Mouse (Mus musculus) layer of hippocampus, adult 8-10 months (tissue): ENCODE measurements around the gene Vps33b. TPM values are rescaled to one million over a fixed set of nuclear protein-coding genes. Genes with fewer than 3 reads are reported as not detected.
A peak's percentile ranks its signal among the peaks of the same experiment; 100 is the strongest.

ENCODE experiments used
- DNase-seq, 2 experiments: peaks; one replicate each; pipeline ENCODE4 v3.0.0; 2022; ENCODE audit warnings: low spot score in 2 of 2
- total RNA-seq, 4 experiments: library from RNA; stranded (reverse); gene quantifications; 2 replicates each; pipeline ENCODE4 v1.2.4; 2022

Vps33b gene
- 10 to 100 TPM; 19.8 to 27.7 (median 23.7) TPM for total RNA-seq

DNA sequence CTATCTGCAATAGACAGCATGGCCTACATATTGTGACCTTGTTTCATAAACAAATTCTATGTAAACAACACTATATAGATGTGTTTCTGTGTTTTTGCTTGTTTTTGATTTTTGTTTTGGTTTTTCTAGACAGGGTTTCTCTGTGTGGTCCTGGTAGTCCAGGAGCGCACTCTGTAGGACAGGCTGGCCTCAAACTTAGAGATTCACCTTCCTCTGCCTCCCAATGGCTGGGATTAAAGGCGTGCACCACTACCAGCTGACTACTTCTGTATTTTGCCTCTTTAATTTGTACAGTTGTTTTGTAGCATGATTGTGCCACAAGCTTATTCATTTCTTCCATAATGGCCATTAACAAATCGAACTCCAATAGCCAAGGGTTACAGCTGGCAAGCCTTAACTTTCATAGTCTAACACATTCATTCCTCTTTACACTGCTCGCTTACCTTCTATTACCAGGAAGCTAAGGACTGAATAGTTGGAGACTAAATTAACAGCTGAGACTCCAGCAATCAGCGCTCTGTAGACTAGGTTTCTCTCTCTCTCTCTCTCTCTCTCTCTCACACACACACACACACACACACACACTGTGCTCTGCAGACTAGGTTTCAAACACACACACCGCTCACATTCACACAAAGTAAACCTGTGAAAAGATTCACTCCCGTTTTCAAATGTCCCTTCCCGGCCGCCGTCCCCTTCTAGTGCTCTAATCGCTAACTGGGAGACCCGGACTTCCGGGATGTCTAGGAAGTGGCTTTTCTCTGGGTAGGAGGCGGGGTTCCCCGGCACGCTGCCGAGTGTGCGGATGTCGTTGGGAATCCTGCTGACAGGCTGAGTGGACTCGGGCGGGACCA is at the start of gene Vps33b:
Vps33b (plus strand) TSS at position 753 of the 854 bp plus-strand sequence.
- DNase-seq, result peak; percentile 93 to 97

- DNase-seq, result no peak
Measured at GRCm38 (mm10) chr7:80220237-80220797, 49.1 kb upstream of the Vps33b start.

- no peak for DNase-seq
Measured at GRCm38 (mm10) chr7:80221179-80221750, 48.2 kb upstream of the Vps33b start.

- no peak for DNase-seq
Measured at GRCm38 (mm10) chr7:80227065-80227464, 42.4 kb upstream of the Vps33b start.

DNA sequence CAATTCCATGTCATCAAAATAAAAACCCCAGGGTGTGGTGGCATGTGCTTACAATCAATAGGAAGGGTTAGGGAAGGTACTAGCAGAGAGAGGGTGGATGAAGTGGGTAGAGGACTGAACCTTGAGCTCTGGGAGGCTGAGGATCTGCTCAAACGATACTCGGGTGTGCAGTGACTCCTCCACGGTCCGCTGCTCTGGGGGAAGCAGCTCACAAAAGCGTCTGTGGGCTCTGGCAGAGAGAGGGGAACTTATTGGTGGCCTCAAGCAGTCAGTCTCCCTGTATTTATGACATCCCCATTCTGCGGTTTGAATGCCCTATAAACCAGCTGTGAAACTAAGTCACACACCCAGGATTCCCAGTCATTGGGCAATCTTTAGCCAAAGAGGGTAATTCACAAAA is 39.3 kb upstream of the Vps33b start:
- DNase-seq, result no peak

DNA sequence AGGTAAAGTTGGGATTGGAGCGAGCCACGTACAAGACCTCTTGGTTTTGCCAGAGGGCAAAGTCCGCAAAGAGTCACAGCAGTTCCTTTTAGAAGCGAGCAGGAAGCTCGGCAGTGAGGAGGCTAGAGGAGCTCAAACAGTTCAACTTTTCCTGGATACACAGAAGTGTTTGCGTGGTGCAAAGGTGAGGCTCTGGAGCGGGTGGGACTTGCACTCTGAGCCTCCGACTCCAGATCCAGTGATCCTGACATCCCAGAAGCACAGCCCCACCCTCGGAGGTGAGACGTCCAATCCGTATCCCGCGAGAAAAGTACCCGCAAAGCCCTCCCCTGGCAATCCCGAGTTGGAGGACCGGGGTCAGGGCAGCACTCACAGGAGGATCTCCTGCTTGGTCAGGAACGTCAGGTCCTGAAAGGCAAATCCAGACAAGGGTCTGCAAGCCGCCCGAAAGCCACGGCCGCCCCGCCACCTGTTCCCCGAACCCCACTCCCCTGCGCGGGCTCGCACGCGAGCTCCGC is 37.4 kb upstream of the Vps33b start:
- no peak for DNase-seq

- DNase-seq, result peak; percentile 90 to 93
Measured at GRCm38 (mm10) chr7:80232489-80233029, 36.9 kb upstream of the Vps33b start, which contains the start of the genes Cib1 and Gdpgp1. TSS of gene Cib1 (minus strand) at chr7:80232813. TSS of gene Gdpgp1 (plus strand) at chr7:80232865.

GRCm38 (mm10) chr7:80233799-80234198 is 35.6 kb upstream of the Vps33b start:
- no peak for DNase-seq

GRCm38 (mm10) chr7:80238542-80238941 is 30.9 kb upstream of the Vps33b start:
- no peak for DNase-seq

DNA sequence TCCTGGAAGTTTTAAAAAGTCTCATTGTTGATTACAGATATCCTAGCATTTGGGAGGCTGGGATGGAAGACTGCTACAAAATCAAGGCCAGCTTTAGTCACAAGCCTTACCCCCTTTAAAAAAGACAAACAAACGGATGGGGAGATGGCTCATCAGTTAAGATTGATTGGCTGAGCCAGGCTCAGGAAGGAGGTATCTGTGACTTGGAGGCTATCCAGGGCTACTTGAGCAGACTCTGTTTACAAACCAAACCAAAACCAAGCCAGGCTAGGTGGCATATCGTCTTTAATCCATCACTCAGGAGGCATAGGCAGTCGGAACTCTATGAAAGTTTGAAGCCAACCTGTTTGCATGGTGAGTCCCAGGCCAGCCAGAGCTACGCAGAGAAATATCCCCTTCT is 27.8 kb upstream of the Vps33b start:
- DNase-seq, result no peak

GRCm38 (mm10) chr7:80244851-80245250 is 24.6 kb upstream of the Vps33b start:
- DNase-seq, result no peak

DNA sequence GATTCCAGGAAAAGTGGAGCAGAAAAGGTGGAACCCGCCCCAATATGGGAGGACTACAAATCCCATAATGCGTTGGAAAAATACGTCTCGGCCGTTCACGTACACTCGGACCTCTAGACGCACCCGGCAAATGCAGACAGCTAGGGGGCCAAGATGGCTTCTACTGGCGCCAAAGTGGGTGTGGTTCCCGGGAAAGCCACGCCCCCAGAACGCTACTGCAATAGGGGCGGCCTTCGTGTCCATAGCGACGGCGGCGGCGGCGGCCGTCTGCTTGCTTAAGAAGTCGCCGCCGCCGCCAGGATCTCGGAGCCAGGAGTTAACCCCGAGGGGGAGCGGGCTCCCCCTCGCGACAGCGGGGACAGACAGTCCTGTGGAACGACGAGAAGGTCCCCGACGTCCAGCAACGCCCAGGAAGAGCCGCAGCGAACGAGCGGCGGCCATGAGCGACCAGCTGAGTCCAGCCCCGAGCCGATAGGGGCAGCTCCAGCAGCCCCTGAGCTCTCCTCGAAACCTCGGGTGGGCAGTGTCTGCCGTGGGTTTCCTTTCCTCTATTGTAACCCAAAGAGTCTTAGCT is 23.2 kb upstream of the Vps33b start, which contains the start of gene Ttll13:
Ttll13 (plus strand) TSS at position 229 of the 574 bp plus-strand sequence.
- peak; percentile 96 to 97 for DNase-seq

DNA sequence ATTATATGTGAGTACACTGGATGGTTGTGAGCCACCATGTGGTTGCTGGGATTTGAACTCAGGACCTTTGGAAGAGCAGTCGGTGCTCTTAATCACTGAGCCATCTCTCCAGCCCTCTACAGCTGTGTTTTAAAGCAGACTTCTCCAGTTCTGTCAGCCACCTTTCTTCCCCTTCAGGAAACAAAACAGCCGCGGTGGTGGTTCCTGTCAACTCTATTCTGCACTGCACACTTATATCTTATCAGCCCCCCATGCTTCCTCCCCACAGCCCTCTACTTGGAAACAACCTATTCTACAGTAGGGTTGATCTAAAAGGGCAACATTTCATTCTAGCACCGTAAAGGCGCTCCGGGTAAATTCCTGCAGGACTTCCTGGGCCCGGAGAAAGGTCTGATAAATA is 22.6 kb upstream of the Vps33b start:
- DNase-seq, result no peak

- no peak for DNase-seq
Measured at GRCm38 (mm10) chr7:80252437-80252836, 17.0 kb upstream of the Vps33b start.

GRCm38 (mm10) chr7:80252886-80253285 is 16.6 kb upstream of the Vps33b start:
- DNase-seq, result no peak

GRCm38 (mm10) chr7:80255981-80256380 is 13.5 kb upstream of the Vps33b start:
- DNase-seq, result no peak

DNA sequence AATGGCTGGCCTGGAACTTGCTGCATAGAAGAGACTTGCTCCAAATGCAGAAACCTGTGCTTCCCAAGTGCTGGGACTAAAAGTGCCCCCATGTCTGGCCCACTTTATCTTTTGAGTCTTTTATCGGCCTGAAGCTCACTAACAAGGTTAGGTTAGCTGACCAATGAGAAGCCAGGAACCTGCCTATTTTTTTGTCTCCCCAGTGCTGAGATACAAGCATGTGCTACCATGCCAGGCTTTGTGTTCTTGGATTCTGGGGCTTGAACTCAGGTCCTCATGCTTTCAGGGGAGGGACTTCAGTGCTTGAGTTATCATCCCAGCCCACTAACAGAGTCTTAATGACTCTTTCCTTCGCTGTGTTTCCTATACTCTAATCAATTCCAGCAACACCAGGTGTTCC is 11.7 kb upstream of the Vps33b start:
- DNase-seq, result no peak

DNA sequence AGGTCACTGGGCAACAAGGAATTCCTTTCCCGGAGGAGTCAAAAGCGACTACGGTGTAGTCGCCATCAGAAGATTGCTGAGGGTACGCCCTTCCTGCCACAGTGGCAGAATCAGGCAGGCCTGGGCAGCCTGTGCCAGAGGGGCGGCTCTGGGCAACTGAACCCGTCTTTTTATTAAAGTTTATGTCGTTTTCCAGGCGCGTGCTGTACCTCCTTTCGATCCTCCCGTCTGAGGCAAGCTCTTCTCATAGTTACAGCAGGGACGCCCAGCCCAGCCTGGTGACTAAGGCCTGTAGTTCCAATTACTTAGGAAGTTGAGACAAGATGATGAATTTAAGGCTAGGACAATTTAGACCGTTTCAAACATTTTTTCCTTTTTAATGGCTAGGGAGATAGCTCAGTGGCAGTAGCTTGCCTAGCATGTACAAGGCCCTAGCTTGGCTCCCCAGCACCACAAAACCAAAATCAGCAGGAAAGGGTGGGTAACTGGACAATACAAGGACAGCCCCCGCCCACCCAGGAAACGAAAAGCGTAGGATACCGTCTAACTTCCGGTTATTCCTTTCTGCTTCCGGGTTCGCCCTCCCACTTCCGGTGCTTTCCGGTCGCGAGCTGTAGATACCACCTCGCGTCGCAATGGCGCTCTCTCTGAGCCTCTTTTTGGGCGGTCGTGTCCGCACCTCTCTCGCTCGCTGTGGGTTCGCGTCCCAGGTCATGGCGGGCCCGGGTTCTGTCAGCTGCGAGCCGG is 8.7 kb upstream of the Vps33b start, which contains the start of gene Ngrn:
Ngrn (plus strand) TSS at position 591 of the 747 bp plus-strand sequence.
- peak; percentile 81 to 82 for DNase-seq

DNA sequence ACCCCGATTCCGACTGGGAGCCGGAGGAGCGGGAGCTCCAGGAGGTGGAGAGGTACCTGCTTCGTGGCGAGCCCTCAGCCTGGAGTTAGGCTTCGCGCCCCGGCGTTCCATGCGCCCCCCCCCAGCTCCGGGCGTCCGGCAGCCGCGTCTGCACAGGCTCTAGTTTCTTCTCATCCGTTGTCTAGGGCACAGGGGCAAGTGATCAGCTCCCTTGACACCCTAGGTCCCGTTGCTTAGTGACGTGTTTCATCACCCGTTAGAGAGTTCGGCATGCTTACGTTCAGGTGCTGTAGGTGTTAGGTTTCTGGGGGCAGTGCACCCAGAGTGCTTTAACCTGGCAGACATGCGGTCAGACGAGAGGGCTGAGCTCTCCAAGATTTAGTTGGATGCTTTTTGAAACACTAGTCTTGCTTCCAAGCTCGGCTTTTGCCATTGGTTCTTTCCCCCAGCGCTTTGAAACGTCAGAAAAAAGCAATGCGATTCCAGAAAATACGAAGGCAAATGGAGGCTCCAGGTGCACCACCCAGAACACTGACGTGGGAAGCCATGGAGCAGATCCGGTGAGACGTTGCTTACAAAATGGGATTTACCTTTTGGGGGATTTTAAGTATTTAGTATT is 8.0 kb upstream of the Vps33b start:
- no peak for DNase-seq

DNA sequence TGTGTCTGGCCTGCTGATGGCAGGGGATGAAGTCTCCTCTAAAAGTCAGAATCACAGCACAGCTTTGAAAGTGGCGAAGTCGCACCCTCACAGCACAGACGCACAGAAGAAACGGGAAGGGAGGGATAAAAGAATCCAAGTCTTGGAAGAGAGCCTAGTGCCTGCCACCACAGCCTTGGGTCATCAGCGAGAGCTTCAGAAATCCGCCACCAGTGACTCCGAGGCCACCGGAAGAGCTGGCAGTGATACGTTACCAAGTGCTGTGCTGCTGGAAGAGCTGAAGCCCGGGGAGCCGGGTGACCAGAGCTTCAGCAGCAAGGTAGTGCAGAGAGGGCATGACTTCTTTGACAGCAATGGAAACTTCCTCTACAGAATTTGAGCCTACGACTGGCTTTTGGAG is 4.8 kb upstream of the Vps33b start:
- no peak for DNase-seq
